Mouse (Mus musculus): Measurements from ENCODE around the gene Ppp1r1b. TPM values are rescaled to one million over a fixed set of nuclear protein-coding genes. Genes with fewer than 3 reads are reported as not detected.

The Ppp1r1b gene
- polyA plus RNA-seq, 1 experiment from 2014 or later, result 69.7 TPM

GRCm38 (mm10) chr11:98384721-98385637 lies 36.8 kb downstream of the Ppp1r1b start:
- 64% methylated on average over 8 of the region's 8 CpGs for WGBS
- H3K9ac ChIP-seq (replicated peaks; ENCODE audit: low read depth, low read length), result peak overlapping the region; percentile 15; the same call in 1 of the 2 replicates
- no peak for ATAC-seq

GRCm38 (mm10) chr11:98385638-98386585 lies 37.7 kb downstream of the Ppp1r1b start, which contains the start of gene Pnmt:
Gene Pnmt (plus strand): TSS chr11:98386450.
- Histone ChIP-seq H3K27me3 (replicated peaks; ENCODE audit: control insufficient read depth, insufficient read depth, low read length) (peaks cover 8% of the 10 kb centered on the region), H3K27ac (ENCODE audit: low read length) (no peak within 1 kb of the TSS), H3K4me3 (replicated peaks; ENCODE audit: low read length) (no peak within 1 kb of the TSS), H3K9ac (replicated peaks; ENCODE audit: low read depth, low read length) (no peak within 1 kb of the TSS; the same call in 1 of the 2 replicates), H3K9me3 (ENCODE audit: control insufficient read depth, low read length) (no peaks in the 10 kb centered on the region), H3K36me3 (ENCODE audit: control insufficient read depth, insufficient read depth) (no peaks in the 10 kb centered on the region), H3K4me1 (replicated peaks; ENCODE audit: control insufficient read depth, insufficient read depth, low read length) (no peaks in the 10 kb centered on the region), H3K4me2 (ENCODE audit: low read length) (no peak within 1 kb of the TSS)
- no peak for ATAC-seq
- 55% methylated on average over 25 of the region's 25 CpGs for WGBS

More at GRCm38 (mm10) chr11:98384721-98385637, 36.8 kb downstream of the Ppp1r1b start:
- Histone ChIP-seq H3K27me3 (replicated peaks; ENCODE audit: control insufficient read depth, insufficient read depth, low read length) (peaks cover 6% of the 10 kb centered on the region; the same call in 1 of the 2 replicates), H3K36me3 (ENCODE audit: control insufficient read depth, insufficient read depth) (no peaks in the 10 kb centered on the region), H3K9me3 (ENCODE audit: control insufficient read depth, low read length) (no peaks in the 10 kb centered on the region), H3K4me2 (ENCODE audit: low read length) (no peak overlapping the region), H3K27ac (ENCODE audit: low read length) (no peak overlapping the region), H3K4me1 (replicated peaks; ENCODE audit: control insufficient read depth, insufficient read depth, low read length) (peaks cover 4% of the 10 kb centered on the region), H3K4me3 (replicated peaks; ENCODE audit: low read length) (no peak overlapping the region)

GRCm38 (mm10) chr11:98386596-98386995 lies 38.4 kb downstream of the Ppp1r1b start:
- Histone ChIP-seq H3K9me3 (ENCODE audit: control insufficient read depth, low read length) (no peaks in the 10 kb centered on the region), H3K4me3 (replicated peaks; ENCODE audit: low read length) (no peak overlapping the region), H3K9ac (replicated peaks; ENCODE audit: low read depth, low read length) (no peak overlapping the region), H3K27me3 (replicated peaks; ENCODE audit: control insufficient read depth, insufficient read depth, low read length) (peaks cover 9% of the 10 kb centered on the region), H3K36me3 (ENCODE audit: control insufficient read depth, insufficient read depth) (no peaks in the 10 kb centered on the region), H3K27ac (ENCODE audit: low read length) (no peak overlapping the region), H3K4me1 (replicated peaks; ENCODE audit: control insufficient read depth, insufficient read depth, low read length) (no peaks in the 10 kb centered on the region), H3K4me2 (ENCODE audit: low read length) (no peak overlapping the region)
- no peak for ATAC-seq
- 18% methylated on average over 24 of the region's 24 CpGs for WGBS

- H3K4me1 ChIP-seq (replicated peaks; ENCODE audit: control insufficient read depth, insufficient read depth, low read length), result no peaks in the 10 kb centered on the region
- H3K36me3 ChIP-seq (ENCODE audit: control insufficient read depth, insufficient read depth), result no peaks in the 10 kb centered on the region
- no peak for ATAC-seq
- H3K27me3 ChIP-seq (replicated peaks; ENCODE audit: control insufficient read depth, insufficient read depth, low read length), result peaks cover 9% of the 10 kb centered on the region
- no peak overlapping the region for H3K27ac ChIP-seq (ENCODE audit: low read length)
- H3K9ac ChIP-seq (replicated peaks; ENCODE audit: low read depth, low read length), result no peak overlapping the region
- no peak overlapping the region for H3K4me3 ChIP-seq (replicated peaks; ENCODE audit: low read length)
- 60% methylated on average over 14 of the region's 14 CpGs for WGBS
- no peaks in the 10 kb centered on the region for H3K9me3 ChIP-seq (ENCODE audit: control insufficient read depth, low read length)
- no peak overlapping the region for H3K4me2 ChIP-seq (ENCODE audit: low read length)
Observed at GRCm38 (mm10) chr11:98387056-98387577, 38.9 kb downstream of the Ppp1r1b start.

GRCm38 (mm10) chr11:98388282-98388681 lies 40.1 kb downstream of the Ppp1r1b start:
- H3K27me3 ChIP-seq (replicated peaks; ENCODE audit: control insufficient read depth, insufficient read depth, low read length), result peaks cover 9% of the 10 kb centered on the region
- no peak for ATAC-seq

GRCm38 (mm10) chr11:98389221-98389780 lies 41.1 kb downstream of the Ppp1r1b start:
- ATAC-seq, result peak; percentile 26; the same call in 1 of the 2 replicates
- H3K4me3 ChIP-seq (replicated peaks; ENCODE audit: low read length), result no peak overlapping the region
- H3K27ac ChIP-seq (ENCODE audit: low read length), result no peak overlapping the region
- H3K4me1 ChIP-seq (replicated peaks; ENCODE audit: control insufficient read depth, insufficient read depth, low read length), result peaks cover 10% of the 10 kb centered on the region
- H3K27me3 ChIP-seq (replicated peaks; ENCODE audit: control insufficient read depth, insufficient read depth, low read length), result peaks cover 9% of the 10 kb centered on the region
- WGBS, result 23% methylated on average over 9 of the region's 9 CpGs
- H3K4me2 ChIP-seq (ENCODE audit: low read length), result no peak overlapping the region
- H3K9ac ChIP-seq (replicated peaks; ENCODE audit: low read depth, low read length), result no peak overlapping the region
- no peaks in the 10 kb centered on the region for H3K36me3 ChIP-seq (ENCODE audit: control insufficient read depth, insufficient read depth)
- H3K9me3 ChIP-seq (ENCODE audit: control insufficient read depth, low read length), result no peaks in the 10 kb centered on the region

More at GRCm38 (mm10) chr11:98388282-98388681, 40.1 kb downstream of the Ppp1r1b start:
- Histone ChIP-seq H3K9me3 (ENCODE audit: control insufficient read depth, low read length) (no peaks in the 10 kb centered on the region), H3K4me3 (replicated peaks; ENCODE audit: low read length) (no peak overlapping the region), H3K36me3 (ENCODE audit: control insufficient read depth, insufficient read depth) (no peaks in the 10 kb centered on the region), H3K27ac (ENCODE audit: low read length) (no peak overlapping the region), H3K9ac (replicated peaks; ENCODE audit: low read depth, low read length) (no peak overlapping the region), H3K4me2 (ENCODE audit: low read length) (no peak overlapping the region), H3K4me1 (replicated peaks; ENCODE audit: control insufficient read depth, insufficient read depth, low read length) (peaks cover under 1% of the 10 kb centered on the region)
- WGBS, result 75% methylated on average over 10 of the region's 10 CpGs

- peaks cover 9% of the 10 kb centered on the region for H3K27me3 ChIP-seq (replicated peaks; ENCODE audit: control insufficient read depth, insufficient read depth, low read length)
- H3K4me3 ChIP-seq (replicated peaks; ENCODE audit: low read length), result no peak overlapping the region
- 73% methylated on average over 12 of the region's 12 CpGs for WGBS
- ATAC-seq, result no peak
- H3K9me3 ChIP-seq (ENCODE audit: control insufficient read depth, low read length), result no peaks in the 10 kb centered on the region
- H3K9ac ChIP-seq (replicated peaks; ENCODE audit: low read depth, low read length), result no peak overlapping the region
- H3K4me1 ChIP-seq (replicated peaks; ENCODE audit: control insufficient read depth, insufficient read depth, low read length), result peaks cover 13% of the 10 kb centered on the region
- no peak overlapping the region for H3K27ac ChIP-seq (ENCODE audit: low read length)
- no peak overlapping the region for H3K4me2 ChIP-seq (ENCODE audit: low read length)
- no peaks in the 10 kb centered on the region for H3K36me3 ChIP-seq (ENCODE audit: control insufficient read depth, insufficient read depth)
Observed at GRCm38 (mm10) chr11:98390141-98390540, 41.9 kb downstream of the Ppp1r1b start.

GRCm38 (mm10) chr11:98392034-98392433 lies 43.8 kb downstream of the Ppp1r1b start:
- Histone ChIP-seq H3K9ac (replicated peaks; ENCODE audit: low read depth, low read length) (no peak overlapping the region), H3K4me2 (ENCODE audit: low read length) (no peak overlapping the region), H3K27me3 (replicated peaks; ENCODE audit: control insufficient read depth, insufficient read depth, low read length) (peaks cover 5% of the 10 kb centered on the region), H3K36me3 (ENCODE audit: control insufficient read depth, insufficient read depth) (no peaks in the 10 kb centered on the region), H3K4me3 (replicated peaks; ENCODE audit: low read length) (no peak overlapping the region), H3K9me3 (ENCODE audit: control insufficient read depth, low read length) (no peaks in the 10 kb centered on the region), H3K27ac (ENCODE audit: low read length) (no peak overlapping the region), H3K4me1 (replicated peaks; ENCODE audit: control insufficient read depth, insufficient read depth, low read length) (peaks cover 13% of the 10 kb centered on the region)
- no peak for ATAC-seq
- WGBS, result 20% methylated on average over 4 of the region's 8 CpGs

Measured in forebrain, embryonic 16.5 days (tissue).